Mouse (Mus musculus) liver, adult 2 months (tissue): ENCODE measurements around the gene Hipk2.

Experiments
- CTCF ChIP-seq: fragments of 200-500 bp; IDR thresholded peaks from 2 replicates; pipeline ENCODE4 v1.5.1; 2011; ENCODE audit warnings: low read depth, low read length, control low read depth
- POLR2A ChIP-seq: fragments of 200-500 bp; IDR thresholded peaks from 2 replicates; pipeline ENCODE4 v1.6.1; 2011; ENCODE audit warnings: low read length, control low read depth; ENCODE audit not compliant: insufficient read depth; ENCODE audit errors: extremely low read depth

DNA sequence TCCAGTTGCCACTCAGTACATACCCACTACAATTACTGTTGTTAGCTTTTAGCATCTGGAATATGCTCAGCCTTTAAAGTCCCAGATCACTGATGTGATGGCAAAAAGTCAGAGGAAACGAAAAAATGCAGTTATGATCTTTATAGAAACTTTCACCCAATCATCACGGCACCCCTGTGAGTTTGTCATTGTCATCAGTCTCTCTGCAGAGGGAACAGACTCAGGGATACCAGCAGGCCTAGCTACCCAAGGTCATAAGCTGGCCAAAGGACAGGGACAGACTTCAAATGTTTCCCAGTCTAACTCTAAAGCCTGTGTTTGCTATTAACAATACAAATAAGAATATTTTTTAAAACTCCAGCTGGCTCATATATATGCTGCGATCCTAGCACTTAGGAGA lies 34.4 kb downstream of the Hipk2 start:
- TF ChIP-seq CTCF (no peak), POLR2A (no peak)
